Mouse (Mus musculus): ENCODE measurements around the gene Ubac1.

DNA sequence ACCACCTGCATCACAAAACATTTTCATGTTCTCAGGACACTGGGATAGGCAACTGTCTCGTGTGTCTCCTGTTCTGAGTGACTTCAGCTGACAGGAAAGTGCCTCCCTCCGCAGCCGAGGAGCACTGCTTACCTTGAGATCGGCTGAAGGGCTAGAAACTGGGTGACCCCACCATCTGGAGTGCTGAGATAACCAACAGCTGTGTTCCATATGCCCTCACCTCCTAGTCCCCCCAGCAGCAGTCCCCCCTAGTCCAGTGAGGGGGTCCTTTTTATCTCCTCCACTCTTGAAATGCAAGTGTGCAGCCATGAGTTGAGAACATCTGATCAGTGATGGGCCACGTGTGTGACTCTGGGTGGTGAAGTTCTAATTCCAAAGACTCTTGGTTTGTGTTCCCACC lies 27.3 kb upstream of the Ubac1 start:
- TF ChIP-seq CTCF (conservative IDR thresholded peaks at IDR 0.05; ENCODE audit: low read length), result no peak
- no peak for TF ChIP-seq NANOG (IDR thresholded peaks at IDR 0.05; ENCODE audit: borderline replicate concordance, low read length)
